Mouse (Mus musculus): ENCODE measurements at regions not wholly inside any gene's neighbourhood (a gene's known extent, or its start where the extent isn't known, plus 50 kb on each side); places are given as distances from the start of the nearest gene placed in this dataset.
A peak's percentile ranks its signal among the peaks of the same experiment; 100 is the strongest.

DNA sequence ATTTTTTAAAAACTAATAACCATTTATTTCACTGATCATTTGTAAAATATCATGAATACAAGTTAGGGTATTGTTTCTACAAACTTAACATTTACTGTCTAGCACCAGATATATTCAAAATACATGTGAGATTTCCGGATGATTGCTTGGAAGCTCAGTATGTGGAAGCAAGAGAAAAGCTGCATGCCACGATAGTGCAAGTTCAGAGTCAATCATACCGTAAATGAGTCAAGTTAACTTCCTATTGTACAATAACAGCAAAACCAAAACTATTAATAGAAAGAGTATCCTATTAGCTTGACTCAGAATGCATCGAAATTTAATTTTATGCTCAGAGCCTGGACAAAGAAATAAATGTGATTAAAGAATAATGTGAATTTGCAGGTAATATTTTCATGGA is 1284.6 kb upstream of the Cited2 start:
- H3K4me2 ChIP-seq (replicated peaks; ENCODE audit: low read depth, low read length): no peak overlapping the region
- H3K27me3 ChIP-seq (ENCODE audit: control insufficient read depth, insufficient read depth, low read length): no peaks in the 10 kb centered on the region
- no peaks in the 10 kb centered on the region for H3K4me1 ChIP-seq (ENCODE audit: control insufficient read depth, insufficient read depth, low read length)
- no peak overlapping the region for H3K9ac ChIP-seq (ENCODE audit: low read depth, low read length)
- no peak overlapping the region for H3K4me3 ChIP-seq (ENCODE audit: low read length)
- 87% methylated on average over 4 of the region's 4 CpGs for WGBS
- no peak for ATAC-seq (ENCODE audit: low FRiP score, low TSS enrichment)
- no peak overlapping the region for H3K27ac ChIP-seq (ENCODE audit: low read depth, low read length)
- H3K36me3 ChIP-seq (ENCODE audit: control insufficient read depth, insufficient read depth, low read length): no peaks in the 10 kb centered on the region
- no peaks in the 10 kb centered on the region for H3K9me3 ChIP-seq (ENCODE audit: control insufficient read depth, low read length)

DNA sequence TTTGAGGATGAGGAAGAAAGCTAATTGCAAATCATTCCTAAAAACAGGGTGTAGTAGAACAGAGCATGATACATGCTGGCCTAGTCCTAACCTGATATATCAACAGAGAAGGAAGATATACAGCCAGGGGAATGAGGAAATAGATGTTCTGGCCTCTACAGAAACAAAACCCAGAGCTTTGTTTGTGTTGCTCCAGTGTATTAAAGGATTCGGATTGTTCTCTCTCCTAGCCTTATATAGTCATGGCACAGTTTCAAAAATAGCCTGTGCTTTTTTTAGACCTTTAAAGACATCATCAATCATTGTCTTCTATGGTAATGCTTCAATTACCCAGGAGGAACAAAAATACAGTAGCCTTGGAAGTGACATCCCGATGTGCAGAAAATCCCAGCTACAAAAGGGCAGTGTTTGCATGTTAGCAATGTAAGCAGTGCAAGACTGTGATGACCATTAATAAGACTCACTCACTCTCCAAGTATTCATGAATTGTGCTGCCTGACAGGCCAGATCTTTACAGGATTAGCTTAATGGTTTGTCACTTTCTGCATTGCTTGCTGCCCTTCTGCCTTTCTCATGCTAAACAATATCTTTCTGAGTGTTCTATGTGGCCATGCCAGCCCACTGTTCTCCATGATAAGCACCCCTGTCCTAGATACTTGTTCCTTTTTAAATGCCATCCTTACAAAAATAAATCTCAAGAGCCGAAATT is 1281.9 kb upstream of the Cited2 start:
- Histone ChIP-seq H3K4me2 (replicated peaks; ENCODE audit: low read depth, low read length) (no peak overlapping the region), H3K9me3 (ENCODE audit: control insufficient read depth, low read length) (no peaks in the 10 kb centered on the region), H3K27ac (ENCODE audit: low read depth, low read length) (no peak overlapping the region), H3K4me1 (ENCODE audit: control insufficient read depth, insufficient read depth, low read length) (no peaks in the 10 kb centered on the region), H3K4me3 (ENCODE audit: low read length) (no peak overlapping the region), H3K27me3 (ENCODE audit: control insufficient read depth, insufficient read depth, low read length) (no peaks in the 10 kb centered on the region), H3K36me3 (ENCODE audit: control insufficient read depth, insufficient read depth, low read length) (no peaks in the 10 kb centered on the region), H3K9ac (ENCODE audit: low read depth, low read length) (no peak overlapping the region)
- 29% methylated on average over 3 of the region's 3 CpGs for WGBS
- peak; percentile 52; the same call in 1 of the 2 replicates for ATAC-seq (ENCODE audit: low FRiP score, low TSS enrichment)

DNA sequence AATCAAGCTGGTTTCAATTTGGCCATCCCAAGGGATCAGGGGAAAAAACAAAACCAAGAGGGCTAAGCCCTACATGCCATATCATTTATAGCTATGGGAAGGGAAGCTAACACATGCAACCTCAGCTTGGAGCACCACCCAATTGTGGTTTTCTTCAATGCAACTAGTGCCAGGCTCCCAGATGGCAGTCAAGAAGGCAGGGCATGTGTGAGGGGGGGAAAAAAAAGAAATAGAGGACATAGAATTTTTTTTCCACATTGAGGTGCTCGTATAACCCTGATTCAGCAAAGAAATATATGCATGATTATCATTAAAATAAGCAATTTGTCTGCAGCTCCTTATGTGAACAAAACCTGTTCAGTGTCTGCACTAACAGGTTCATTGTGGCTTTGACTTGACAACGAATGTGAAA is 1281.4 kb upstream of the Cited2 start:
- H3K9me3 ChIP-seq (ENCODE audit: control insufficient read depth, low read length): no peaks in the 10 kb centered on the region
- no peak for ATAC-seq (ENCODE audit: low FRiP score, low TSS enrichment)
- no peaks in the 10 kb centered on the region for H3K36me3 ChIP-seq (ENCODE audit: control insufficient read depth, insufficient read depth, low read length)
- H3K9ac ChIP-seq (ENCODE audit: low read depth, low read length): no peak overlapping the region
- H3K4me2 ChIP-seq (replicated peaks; ENCODE audit: low read depth, low read length): no peak overlapping the region
- H3K27me3 ChIP-seq (ENCODE audit: control insufficient read depth, insufficient read depth, low read length): no peaks in the 10 kb centered on the region
- no peaks in the 10 kb centered on the region for H3K4me1 ChIP-seq (ENCODE audit: control insufficient read depth, insufficient read depth, low read length)
- H3K27ac ChIP-seq (ENCODE audit: low read depth, low read length): no peak overlapping the region
- H3K4me3 ChIP-seq (ENCODE audit: low read length): no peak overlapping the region
- WGBS: 86% methylated on average over 2 of the region's 2 CpGs

DNA sequence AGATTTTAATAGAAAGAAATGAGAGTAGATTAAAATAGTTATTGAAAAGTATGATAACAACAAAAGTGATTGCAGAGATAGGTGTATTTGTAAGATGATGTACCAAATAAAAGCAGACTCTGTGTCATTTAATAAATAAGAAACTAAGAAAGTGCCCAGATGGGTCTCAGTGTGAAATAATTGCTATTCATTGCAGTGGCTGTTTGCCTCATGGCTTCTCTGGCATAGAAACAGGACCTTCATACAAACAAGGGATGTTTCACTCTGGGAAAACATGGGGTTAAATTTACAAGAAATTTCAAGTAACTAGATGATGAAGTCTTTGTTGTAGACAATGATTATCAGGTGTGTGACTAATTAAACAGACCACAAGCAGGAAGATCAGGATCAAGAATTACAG is 1279.1 kb upstream of the Cited2 start:
- H3K4me3 ChIP-seq (ENCODE audit: low read length): no peak overlapping the region
- no peaks in the 10 kb centered on the region for H3K9me3 ChIP-seq (ENCODE audit: control insufficient read depth, low read length)
- no peak overlapping the region for H3K27ac ChIP-seq (ENCODE audit: low read depth, low read length)
- no peaks in the 10 kb centered on the region for H3K36me3 ChIP-seq (ENCODE audit: control insufficient read depth, insufficient read depth, low read length)
- no peaks in the 10 kb centered on the region for H3K27me3 ChIP-seq (ENCODE audit: control insufficient read depth, insufficient read depth, low read length)
- no peak for ATAC-seq (ENCODE audit: low FRiP score, low TSS enrichment)
- no peak overlapping the region for H3K4me2 ChIP-seq (replicated peaks; ENCODE audit: low read depth, low read length)
- H3K4me1 ChIP-seq (ENCODE audit: control insufficient read depth, insufficient read depth, low read length): no peaks in the 10 kb centered on the region
- no peak overlapping the region for H3K9ac ChIP-seq (ENCODE audit: low read depth, low read length)

DNA sequence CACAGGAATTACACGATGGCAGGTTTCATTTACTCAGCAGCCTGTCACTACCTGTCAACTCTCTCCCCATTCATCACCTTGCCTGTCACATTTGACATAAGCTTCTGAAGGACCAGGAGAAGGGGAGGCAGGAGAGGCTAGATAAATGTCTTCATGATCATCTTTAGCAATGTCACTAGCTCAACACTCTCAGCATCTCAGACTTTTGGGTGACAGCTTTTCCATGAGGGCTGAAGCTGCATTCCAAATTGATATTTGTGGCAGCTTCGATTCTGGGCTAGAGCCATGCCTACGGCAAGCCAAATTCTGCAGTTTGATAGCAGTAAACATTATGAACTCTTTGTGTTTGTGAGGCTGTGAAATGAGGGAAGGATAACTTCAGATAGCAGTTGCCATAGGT is 1255.1 kb upstream of the Cited2 start:
- ATAC-seq (ENCODE audit: low FRiP score, low TSS enrichment): no peak
- H3K9me3 ChIP-seq (ENCODE audit: control insufficient read depth, low read length): no peaks in the 10 kb centered on the region
- WGBS: 69% methylated on average over 3 of the region's 3 CpGs

DNA sequence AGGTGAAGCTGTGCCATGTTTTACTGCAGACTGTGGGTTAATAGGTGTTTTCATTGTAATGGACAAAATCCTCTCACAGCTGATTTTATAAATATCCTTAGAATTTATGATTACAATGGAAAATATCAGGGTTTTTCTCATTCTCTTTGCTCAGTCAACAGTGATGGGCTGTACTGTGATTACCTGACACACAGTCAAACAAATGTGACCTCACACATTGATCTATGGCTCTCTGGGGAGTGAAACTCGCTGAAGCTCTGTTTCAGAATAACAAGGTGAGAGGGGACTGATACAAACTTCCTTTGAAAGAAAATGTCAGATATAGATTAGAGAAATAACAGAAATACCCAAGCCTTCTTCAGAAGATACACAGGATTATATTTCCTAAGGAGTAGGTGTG is 1253.3 kb upstream of the Cited2 start:
- H3K4me2 ChIP-seq (replicated peaks; ENCODE audit: low read depth, low read length): no peak overlapping the region
- H3K4me1 ChIP-seq (ENCODE audit: control insufficient read depth, insufficient read depth, low read length): no peaks in the 10 kb centered on the region
- no peak for ATAC-seq (ENCODE audit: low FRiP score, low TSS enrichment)
- WGBS: 21% methylated on average over 1 of the region's 1 CpGs
- no peak overlapping the region for H3K9ac ChIP-seq (ENCODE audit: low read depth, low read length)
- H3K27ac ChIP-seq (ENCODE audit: low read depth, low read length): no peak overlapping the region
- no peak overlapping the region for H3K4me3 ChIP-seq (ENCODE audit: low read length)
- H3K36me3 ChIP-seq (ENCODE audit: control insufficient read depth, insufficient read depth, low read length): no peaks in the 10 kb centered on the region
- H3K27me3 ChIP-seq (ENCODE audit: control insufficient read depth, insufficient read depth, low read length): no peaks in the 10 kb centered on the region
- H3K9me3 ChIP-seq (ENCODE audit: control insufficient read depth, low read length): no peaks in the 10 kb centered on the region

More for the DNA sequence above, 1255.1 kb upstream of the Cited2 start:
- Histone ChIP-seq H3K4me3 (ENCODE audit: low read length) (no peak overlapping the region), H3K27me3 (ENCODE audit: control insufficient read depth, insufficient read depth, low read length) (no peaks in the 10 kb centered on the region), H3K4me1 (ENCODE audit: control insufficient read depth, insufficient read depth, low read length) (no peaks in the 10 kb centered on the region), H3K9ac (ENCODE audit: low read depth, low read length) (no peak overlapping the region), H3K27ac (ENCODE audit: low read depth, low read length) (no peak overlapping the region), H3K36me3 (ENCODE audit: control insufficient read depth, insufficient read depth, low read length) (no peaks in the 10 kb centered on the region), H3K4me2 (replicated peaks; ENCODE audit: low read depth, low read length) (no peak overlapping the region)

DNA sequence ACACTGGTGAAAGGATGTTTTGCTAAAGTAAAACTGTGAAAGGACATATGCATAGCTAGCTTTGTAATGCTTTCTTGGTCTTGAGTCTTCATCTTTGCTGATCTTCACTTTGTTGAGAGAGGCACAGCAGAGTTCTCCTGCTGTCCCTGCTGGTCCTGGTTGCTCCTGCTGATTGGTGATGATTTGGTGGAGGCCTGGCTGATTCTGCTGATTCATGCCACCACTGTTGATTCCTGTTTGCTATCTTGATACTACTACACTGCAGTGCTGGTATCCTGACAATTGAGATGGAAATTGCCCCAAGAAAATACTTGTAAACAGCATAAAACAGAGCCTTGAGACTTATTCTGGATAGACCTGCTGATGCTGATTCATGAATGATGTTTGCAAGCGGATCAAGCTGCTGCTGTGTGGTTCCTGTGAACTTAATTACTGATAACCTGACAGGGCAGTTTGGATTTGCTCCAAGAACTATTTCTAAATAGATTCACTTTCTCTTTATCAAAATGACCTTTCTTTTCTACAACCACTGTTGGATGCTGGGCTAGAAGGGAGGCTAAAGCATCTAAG is 1249.0 kb upstream of the Cited2 start:
- no peaks in the 10 kb centered on the region for H3K27me3 ChIP-seq (ENCODE audit: control insufficient read depth, insufficient read depth, low read length)
- no peaks in the 10 kb centered on the region for H3K36me3 ChIP-seq (ENCODE audit: control insufficient read depth, insufficient read depth, low read length)
- no peak overlapping the region for H3K4me2 ChIP-seq (replicated peaks; ENCODE audit: low read depth, low read length)
- H3K9me3 ChIP-seq (ENCODE audit: control insufficient read depth, low read length): no peaks in the 10 kb centered on the region
- no peaks in the 10 kb centered on the region for H3K4me1 ChIP-seq (ENCODE audit: control insufficient read depth, insufficient read depth, low read length)
- no peak overlapping the region for H3K4me3 ChIP-seq (ENCODE audit: low read length)
- WGBS: 65% methylated on average over 1 of the region's 1 CpGs
- H3K9ac ChIP-seq (ENCODE audit: low read depth, low read length): no peak overlapping the region
- H3K27ac ChIP-seq (ENCODE audit: low read depth, low read length): no peak overlapping the region
- ATAC-seq (ENCODE audit: low FRiP score, low TSS enrichment): no peak

DNA sequence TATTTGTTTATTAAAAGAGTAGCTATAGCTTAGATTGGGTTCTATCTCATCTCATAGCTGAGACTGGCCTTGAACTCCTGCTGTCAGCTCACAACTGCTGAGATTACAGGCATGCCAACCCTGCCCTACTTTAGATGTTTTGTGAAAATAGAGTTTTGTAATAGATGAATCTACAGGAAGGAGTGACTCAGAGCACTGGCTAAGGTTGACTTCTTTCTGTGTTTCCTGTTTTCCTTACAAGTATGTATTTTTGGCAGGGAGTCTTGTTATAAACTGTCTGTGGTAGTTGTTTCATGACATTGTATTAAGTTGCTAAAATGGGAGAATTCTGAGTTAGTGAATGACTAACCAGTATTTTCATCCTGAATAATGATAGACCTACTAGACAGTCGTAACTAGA is 1224.4 kb upstream of the Cited2 start:
- H3K4me1 ChIP-seq (ENCODE audit: control insufficient read depth, insufficient read depth, low read length): no peaks in the 10 kb centered on the region
- no peak overlapping the region for H3K9ac ChIP-seq (ENCODE audit: low read depth, low read length)
- no peaks in the 10 kb centered on the region for H3K9me3 ChIP-seq (ENCODE audit: control insufficient read depth, low read length)
- H3K36me3 ChIP-seq (ENCODE audit: control insufficient read depth, insufficient read depth, low read length): no peaks in the 10 kb centered on the region
- no peak overlapping the region for H3K27ac ChIP-seq (ENCODE audit: low read depth, low read length)
- ATAC-seq (ENCODE audit: low FRiP score, low TSS enrichment): no peak
- H3K4me3 ChIP-seq (ENCODE audit: low read length): no peak overlapping the region
- no peaks in the 10 kb centered on the region for H3K27me3 ChIP-seq (ENCODE audit: control insufficient read depth, insufficient read depth, low read length)
- no peak overlapping the region for H3K4me2 ChIP-seq (replicated peaks; ENCODE audit: low read depth, low read length)
- 90% methylated on average over 1 of the region's 1 CpGs for WGBS

DNA sequence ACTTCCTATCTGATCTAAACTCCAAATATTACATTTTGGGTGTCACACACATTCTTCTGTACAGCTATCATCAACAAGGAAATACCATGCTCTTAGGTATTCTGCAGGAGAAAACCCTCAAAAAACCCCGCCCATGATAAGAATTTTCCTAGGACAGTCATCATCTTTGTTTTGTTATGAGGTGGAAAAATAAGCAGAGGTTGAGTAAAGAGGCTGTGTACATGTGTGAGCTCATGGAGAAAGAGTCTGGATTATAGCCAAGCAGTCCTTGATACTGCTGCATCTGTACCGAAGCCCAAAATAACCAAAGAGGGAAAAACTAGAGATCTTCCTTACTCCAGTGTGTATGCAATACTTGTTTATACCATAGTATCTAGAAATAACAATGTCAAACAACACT is 1215.3 kb upstream of the Cited2 start:
- 87% methylated on average over 2 of the region's 2 CpGs for WGBS

More for the DNA sequence above, 1215.3 kb upstream of the Cited2 start:
- Histone ChIP-seq H3K9ac (ENCODE audit: low read depth, low read length) (no peak overlapping the region), H3K4me1 (ENCODE audit: control insufficient read depth, insufficient read depth, low read length) (no peaks in the 10 kb centered on the region), H3K36me3 (ENCODE audit: control insufficient read depth, insufficient read depth, low read length) (no peaks in the 10 kb centered on the region), H3K9me3 (ENCODE audit: control insufficient read depth, low read length) (no peaks in the 10 kb centered on the region), H3K4me2 (replicated peaks; ENCODE audit: low read depth, low read length) (no peak overlapping the region), H3K4me3 (ENCODE audit: low read length) (no peak overlapping the region), H3K27me3 (ENCODE audit: control insufficient read depth, insufficient read depth, low read length) (no peaks in the 10 kb centered on the region), H3K27ac (ENCODE audit: low read depth, low read length) (no peak overlapping the region)
- ATAC-seq (ENCODE audit: low FRiP score, low TSS enrichment): no peak
